Mouse (Mus musculus): ENCODE measurements around the gene Hand1.

- TF ChIP-seq CTCF (IDR thresholded peaks at IDR 0.05; ENCODE audit: low read depth) (no peak), EP300 (IDR thresholded peaks at IDR 0.05; ENCODE audit: low read depth) (no peak)
Measured at GRCm38 (mm10) chr11:57841391-57841790, 8.8 kb upstream of the Hand1 start.
